Mouse (Mus musculus): ENCODE data around the gene Kcng1. TPM values are rescaled to one million over a fixed set of nuclear protein-coding genes. Genes with fewer than 3 reads are reported as not detected.

Kcng1 gene
- polyA plus RNA-seq, 1 experiment from 2014 or later = 0.35 TPM

DNA sequence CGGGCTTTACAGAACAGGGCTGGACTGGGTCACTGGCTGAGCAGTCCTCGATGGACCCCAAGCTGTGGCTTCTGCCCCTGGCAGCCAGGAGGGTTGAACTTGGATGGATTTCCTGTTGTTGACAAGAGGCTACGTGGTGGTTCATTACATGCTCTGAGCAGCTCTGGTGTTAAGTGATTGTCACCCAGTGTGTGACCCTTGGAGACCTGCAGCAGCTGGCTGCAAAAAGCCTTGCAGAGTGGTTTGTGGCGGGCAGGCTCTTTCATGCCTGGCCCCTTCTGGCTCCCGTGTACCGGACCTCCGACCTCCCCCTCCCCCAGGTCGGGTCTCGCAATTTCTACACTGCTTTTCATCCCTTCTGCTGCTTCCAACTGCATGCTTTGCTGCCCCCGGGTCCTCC is 10.5 kb upstream of the Kcng1 start:
- H3K9me3 ChIP-seq = peaks cover 3% of the 10 kb centered on the region; the same call in 1 of the 2 replicates
- H3K4me1 ChIP-seq = 0 out of 2 replicates have a peak, but pooled peaks cover 8% of the 10 kb centered on the region
- no peak overlapping the region for H3K27ac ChIP-seq
- H3K4me2 ChIP-seq = no peak overlapping the region
- WGBS = 6% methylated on average over 10 of the region's 10 CpGs
- no peak overlapping the region for H3K4me3 ChIP-seq
- no peak for ATAC-seq (ENCODE audit: borderline replicate concordance, extremely low read depth, low FRiP score, low TSS enrichment)
- no peaks in the 10 kb centered on the region for H3K36me3 ChIP-seq
- H3K27me3 ChIP-seq = no peaks in the 10 kb centered on the region; the same call in 1 of the 2 replicates
- H3K9ac ChIP-seq = no peak overlapping the region

DNA sequence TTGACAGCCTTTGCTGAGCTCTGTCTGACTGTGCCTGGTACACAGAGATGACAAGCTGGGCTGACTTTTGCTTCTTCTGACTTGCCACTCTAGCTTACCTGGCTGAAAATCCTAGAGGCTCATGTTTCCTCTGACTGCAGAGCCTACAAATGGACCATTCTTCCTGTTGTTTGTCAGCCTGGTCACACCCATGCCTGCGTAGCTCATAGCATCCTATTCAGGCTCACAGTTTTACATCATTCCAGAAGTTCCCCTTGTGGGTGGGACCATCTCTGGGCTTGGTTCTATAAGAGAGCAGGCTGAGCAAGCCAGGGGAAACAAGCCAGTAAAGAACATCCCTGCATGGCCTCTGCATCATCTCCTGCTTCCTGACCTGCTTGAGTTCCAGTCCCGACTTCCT is 8.3 kb upstream of the Kcng1 start:
- WGBS = 50% methylated on average over 2 of the region's 2 CpGs
- no peak overlapping the region for H3K9ac ChIP-seq
- no peak overlapping the region for H3K4me2 ChIP-seq
- H3K4me1 ChIP-seq = 0 out of 2 replicates have a peak, but pooled peaks cover 8% of the 10 kb centered on the region
- no peaks in the 10 kb centered on the region for H3K36me3 ChIP-seq
- no peaks in the 10 kb centered on the region; the same call in 1 of the 2 replicates for H3K27me3 ChIP-seq
- peaks cover 3% of the 10 kb centered on the region; the same call in 1 of the 2 replicates for H3K9me3 ChIP-seq
- H3K27ac ChIP-seq = no peak overlapping the region
- no peak overlapping the region for H3K4me3 ChIP-seq
- no peak for ATAC-seq (ENCODE audit: borderline replicate concordance, extremely low read depth, low FRiP score, low TSS enrichment)

DNA sequence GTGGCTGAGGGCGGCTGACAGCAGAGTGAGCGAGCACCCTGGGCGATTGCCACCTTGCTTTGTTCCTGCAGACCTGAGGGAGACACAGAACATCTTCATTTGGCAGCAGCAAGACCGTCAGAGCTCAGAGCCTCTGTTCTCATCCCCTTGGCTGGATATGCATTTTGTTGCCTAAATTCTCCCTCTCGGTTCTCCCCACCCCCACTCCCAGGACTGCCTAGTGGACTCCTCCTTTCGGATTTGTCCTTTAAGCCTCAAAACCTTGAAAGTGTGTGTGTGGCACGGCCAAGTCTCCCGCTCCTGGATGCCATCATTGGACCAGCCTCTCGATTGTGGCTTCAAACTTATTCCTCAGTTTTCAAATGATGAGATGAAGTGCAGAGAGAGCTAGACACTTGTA is 7.5 kb upstream of the Kcng1 start:
- H3K9ac ChIP-seq = no peak overlapping the region
- no peaks in the 10 kb centered on the region; the same call in 1 of the 2 replicates for H3K27me3 ChIP-seq
- ATAC-seq (ENCODE audit: borderline replicate concordance, extremely low read depth, low FRiP score, low TSS enrichment) = no peak
- H3K36me3 ChIP-seq = no peaks in the 10 kb centered on the region
- peaks cover 3% of the 10 kb centered on the region; the same call in 1 of the 2 replicates for H3K9me3 ChIP-seq
- H3K4me2 ChIP-seq = peak overlapping the region; percentile 11; the same call in 1 of the 2 replicates
- H3K4me3 ChIP-seq = no peak overlapping the region
- 0 out of 2 replicates have a peak, but pooled peaks cover 8% of the 10 kb centered on the region for H3K4me1 ChIP-seq
- H3K27ac ChIP-seq = no peak overlapping the region
- 46% methylated on average over 9 of the region's 9 CpGs for WGBS

DNA sequence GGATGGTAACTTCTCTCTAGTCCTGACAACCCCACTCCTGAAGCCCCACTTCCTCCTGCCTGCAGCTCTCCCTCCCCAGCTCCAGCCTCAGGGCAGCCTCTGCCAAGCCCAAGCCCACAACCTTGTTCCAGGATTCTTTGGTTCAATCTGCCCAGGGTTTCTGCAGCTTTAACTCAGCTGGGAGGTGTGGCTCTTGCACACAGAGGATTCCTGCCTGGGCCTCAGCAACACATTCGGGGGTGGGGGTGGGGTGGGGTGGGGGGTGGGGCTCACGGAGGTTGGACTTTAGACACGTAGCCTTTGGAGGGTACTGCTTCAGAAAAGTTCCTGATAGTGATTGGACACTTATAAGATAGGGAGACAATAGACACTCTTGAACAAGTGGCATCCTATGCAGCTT is 5.5 kb upstream of the Kcng1 start:
- no peak for ATAC-seq (ENCODE audit: borderline replicate concordance, extremely low read depth, low FRiP score, low TSS enrichment)
- no peak overlapping the region for H3K4me3 ChIP-seq

DNA sequence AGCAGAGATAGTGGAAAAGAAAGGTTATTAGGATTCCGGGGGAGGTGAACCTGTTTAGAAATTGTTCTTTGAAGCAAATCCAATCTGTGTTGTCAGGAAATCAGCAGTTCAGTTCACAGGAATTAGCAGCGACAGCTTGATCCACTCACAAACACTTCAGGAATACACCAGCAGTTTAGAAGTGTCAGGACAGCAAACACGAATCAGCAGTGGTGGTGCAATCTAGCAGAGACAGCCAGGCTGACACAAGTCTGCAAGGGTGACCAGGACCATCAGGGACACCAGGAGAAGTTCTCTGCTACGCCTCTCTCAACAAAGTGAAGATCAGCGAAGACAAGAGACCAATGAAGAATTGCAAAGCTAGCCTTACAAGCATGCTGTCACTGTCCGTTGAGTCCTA is 3.6 kb upstream of the Kcng1 start:
- H3K4me1 ChIP-seq = peaks cover 17% of the 10 kb centered on the region
- H3K36me3 ChIP-seq = no peaks in the 10 kb centered on the region
- H3K4me2 ChIP-seq = no peak overlapping the region
- peaks cover 31% of the 10 kb centered on the region for H3K27me3 ChIP-seq
- no peak overlapping the region for H3K9ac ChIP-seq
- 62% methylated on average over 6 of the region's 6 CpGs for WGBS
- ATAC-seq (ENCODE audit: borderline replicate concordance, extremely low read depth, low FRiP score, low TSS enrichment) = no peak
- no peak overlapping the region for H3K4me3 ChIP-seq
- H3K27ac ChIP-seq = no peak overlapping the region
- H3K9me3 ChIP-seq = no peaks in the 10 kb centered on the region

More for the DNA sequence above, 5.5 kb upstream of the Kcng1 start:
- WGBS = 12% methylated on average over 3 of the region's 3 CpGs
- no peak overlapping the region for H3K9ac ChIP-seq
- H3K9me3 ChIP-seq = peaks cover 3% of the 10 kb centered on the region; the same call in 1 of the 2 replicates
- H3K4me1 ChIP-seq = 0 out of 2 replicates have a peak, but pooled peaks cover 6% of the 10 kb centered on the region
- H3K36me3 ChIP-seq = no peaks in the 10 kb centered on the region
- no peak overlapping the region for H3K27ac ChIP-seq
- H3K4me2 ChIP-seq = no peak overlapping the region
- peaks cover 12% of the 10 kb centered on the region for H3K27me3 ChIP-seq

DNA sequence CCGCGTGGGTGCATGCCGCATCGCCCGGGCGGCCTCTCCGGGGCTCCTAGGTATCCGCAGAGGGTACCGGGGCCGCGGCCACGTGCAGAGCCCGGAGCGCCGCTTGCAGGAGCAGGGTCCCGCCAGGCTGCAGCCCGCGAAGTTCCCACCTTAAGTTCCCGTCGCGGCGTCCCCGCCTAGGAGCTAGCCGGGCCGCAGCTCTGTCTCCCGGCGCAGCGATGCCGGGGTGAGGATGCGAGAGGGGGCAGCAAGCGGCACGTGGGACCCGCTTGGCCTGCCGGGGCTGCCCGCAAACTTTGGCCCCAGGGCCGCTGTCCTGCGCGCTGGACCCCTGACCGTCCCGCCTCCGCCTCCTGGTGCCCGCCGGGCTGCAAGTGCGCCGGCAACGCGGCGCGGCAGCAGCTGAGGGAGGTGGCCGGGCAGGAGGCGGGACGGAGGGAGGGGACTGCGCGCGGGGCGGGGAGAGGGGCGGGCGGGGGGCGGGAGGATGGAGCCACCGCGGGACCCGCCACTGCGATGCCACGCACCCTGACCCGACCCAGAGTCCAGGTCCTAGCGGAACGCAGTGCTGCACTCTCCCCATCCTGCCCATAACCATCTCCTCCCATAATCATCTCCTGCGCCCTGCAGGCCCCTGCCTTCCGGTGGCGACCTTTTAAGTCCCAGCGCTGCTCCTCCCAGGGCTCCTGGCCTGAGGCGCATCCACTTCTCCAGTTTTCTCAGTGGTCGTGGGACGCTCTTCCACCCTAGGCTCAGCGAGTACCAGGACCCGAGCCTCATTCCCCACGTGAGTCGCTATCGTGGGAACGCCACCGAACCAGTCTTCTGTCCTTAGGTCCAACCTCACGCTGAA is 581 bp downstream of the Kcng1 start:
- Histone ChIP-seq H3K27me3 (peaks cover 72% of the 10 kb centered on the region), H3K36me3 (no peaks in the 10 kb centered on the region), H3K4me1 (peaks cover 17% of the 10 kb centered on the region), H3K9ac (0 out of 2 replicates have a peak overlapping the region, but pooled peaks have one; percentile 28), H3K4me2 (peak overlapping the region; percentile 95), H3K27ac (no peak overlapping the region), H3K9me3 (no peaks in the 10 kb centered on the region), H3K4me3 (peak overlapping the region; percentile 48)
- peak; percentile 68 for ATAC-seq (ENCODE audit: borderline replicate concordance, extremely low read depth, low FRiP score, low TSS enrichment)
- WGBS = 2% methylated on average over 61 of the region's 82 CpGs

DNA sequence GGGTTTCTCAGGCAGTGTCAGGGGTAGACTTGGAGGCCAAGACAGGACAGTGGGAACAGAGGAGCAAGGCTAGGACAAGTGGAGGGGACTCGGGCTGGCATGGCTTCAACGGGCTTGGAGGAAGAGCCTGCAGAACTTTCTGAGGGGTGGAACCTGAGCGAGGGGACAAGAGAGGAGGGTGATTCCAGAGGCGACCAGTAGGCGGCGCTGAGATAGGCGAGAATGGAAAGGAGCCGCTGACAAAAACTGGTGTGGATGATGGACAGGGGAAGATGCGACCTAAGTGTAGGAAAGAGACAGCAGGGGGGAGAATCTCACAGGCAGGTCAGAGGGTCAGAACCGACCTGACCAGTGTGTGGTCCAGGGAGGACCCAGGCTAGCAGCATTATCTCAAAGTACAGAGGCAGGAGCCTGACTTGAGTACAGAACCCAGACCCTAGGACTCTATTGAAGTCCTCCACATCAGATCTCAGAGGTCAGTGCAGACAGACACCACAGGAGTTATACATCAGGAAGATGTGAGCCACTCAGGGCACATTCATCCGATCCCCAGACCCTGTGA is 7.1 kb downstream of the Kcng1 start:
- H3K9me3 ChIP-seq = no peaks in the 10 kb centered on the region
- H3K4me1 ChIP-seq = no peaks in the 10 kb centered on the region
- H3K27me3 ChIP-seq = peaks cover 68% of the 10 kb centered on the region
- no peak overlapping the region for H3K4me2 ChIP-seq
- no peaks in the 10 kb centered on the region for H3K36me3 ChIP-seq
- no peak overlapping the region for H3K4me3 ChIP-seq
- 0 out of 2 replicates have a peak, but pooled peaks have one; percentile 25 for ATAC-seq (ENCODE audit: borderline replicate concordance, extremely low read depth, low FRiP score, low TSS enrichment)
- H3K27ac ChIP-seq = no peak overlapping the region
- WGBS = 4% methylated on average over 11 of the region's 11 CpGs
- no peak overlapping the region for H3K9ac ChIP-seq

DNA sequence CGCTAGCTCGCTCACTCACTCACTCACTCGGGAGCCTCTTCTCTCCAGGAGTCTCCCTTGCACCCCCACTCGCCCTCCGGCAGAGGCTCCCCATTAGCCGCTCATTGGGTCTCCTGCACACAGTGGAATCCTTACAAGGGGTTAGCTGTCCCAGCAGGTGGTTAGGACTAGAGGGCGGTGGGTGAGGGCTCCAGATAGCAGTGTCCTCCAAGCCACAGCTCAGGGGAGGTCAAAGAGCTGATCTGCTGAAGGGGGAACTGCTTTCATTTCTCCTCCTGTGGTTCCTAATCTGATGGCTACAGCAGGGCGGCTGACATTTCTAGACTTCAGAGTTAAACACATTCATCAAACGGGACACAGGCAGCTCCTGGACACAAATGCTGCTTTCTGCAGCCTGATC is 8.1 kb downstream of the Kcng1 start:
- Histone ChIP-seq H3K27me3 (peaks cover 64% of the 10 kb centered on the region), H3K4me2 (no peak overlapping the region)

DNA sequence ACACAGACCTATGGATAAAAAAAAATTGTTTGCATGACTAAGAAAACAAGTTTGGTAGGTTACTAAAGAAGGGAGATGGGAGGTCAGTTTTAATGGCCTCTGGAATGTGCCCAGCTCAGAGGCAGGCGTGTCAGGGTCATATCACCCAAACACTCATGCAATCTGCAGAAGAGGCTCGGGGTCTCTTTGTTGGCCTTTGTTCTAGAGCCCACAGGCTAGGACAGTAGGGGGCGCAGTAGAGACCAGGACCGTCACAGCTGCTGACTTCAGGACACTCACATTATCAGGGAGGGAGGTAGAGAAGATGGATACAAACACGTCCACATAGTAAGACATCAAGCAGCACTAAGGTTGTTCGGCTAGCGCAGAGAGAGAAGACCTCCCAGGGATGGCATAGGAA is 13.5 kb downstream of the Kcng1 start:
- no peak overlapping the region for H3K4me3 ChIP-seq
- ATAC-seq (ENCODE audit: borderline replicate concordance, extremely low read depth, low FRiP score, low TSS enrichment) = 0 out of 2 replicates have a peak, but pooled peaks have one; percentile 29
- 22% methylated on average over 7 of the region's 7 CpGs for WGBS
- H3K9ac ChIP-seq = no peak overlapping the region
- H3K27me3 ChIP-seq = peaks cover 17% of the 10 kb centered on the region
- H3K27ac ChIP-seq = no peak overlapping the region
- H3K4me1 ChIP-seq = no peaks in the 10 kb centered on the region
- no peaks in the 10 kb centered on the region for H3K9me3 ChIP-seq
- no peaks in the 10 kb centered on the region for H3K36me3 ChIP-seq
- peak overlapping the region; percentile 39 for H3K4me2 ChIP-seq

More for the DNA sequence above, 8.1 kb downstream of the Kcng1 start:
- H3K4me3 ChIP-seq = no peak overlapping the region
- H3K27ac ChIP-seq = no peak overlapping the region
- no peaks in the 10 kb centered on the region for H3K4me1 ChIP-seq
- no peaks in the 10 kb centered on the region for H3K9me3 ChIP-seq
- WGBS = 38% methylated on average over 9 of the region's 9 CpGs
- H3K36me3 ChIP-seq = no peaks in the 10 kb centered on the region
- no peak overlapping the region for H3K9ac ChIP-seq
- no peak for ATAC-seq (ENCODE audit: borderline replicate concordance, extremely low read depth, low FRiP score, low TSS enrichment)

DNA sequence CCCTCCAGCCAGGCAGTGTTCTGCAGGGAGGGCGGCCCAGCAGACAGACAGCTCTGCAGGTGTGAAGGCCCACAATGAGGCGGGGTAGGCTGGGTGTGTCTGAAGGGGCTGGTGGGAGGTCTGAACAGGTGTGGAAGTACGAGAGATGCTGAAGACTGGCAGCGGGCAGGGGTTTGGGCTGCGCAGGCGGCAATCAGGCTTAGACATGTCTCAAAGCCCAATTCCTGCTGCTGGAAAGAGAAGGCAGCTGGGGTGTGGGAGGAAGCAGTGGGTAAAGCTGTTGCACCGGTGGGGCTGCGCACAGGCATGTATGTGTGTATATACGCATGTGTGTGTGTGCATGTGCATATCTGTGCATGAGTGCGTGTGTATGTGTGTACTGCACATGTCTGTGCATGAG is 20.6 kb downstream of the Kcng1 start:
- no peak overlapping the region for H3K4me2 ChIP-seq
- H3K4me1 ChIP-seq = no peaks in the 10 kb centered on the region
- peaks cover 16% of the 10 kb centered on the region; the same call in 1 of the 2 replicates for H3K27me3 ChIP-seq
- no peaks in the 10 kb centered on the region for H3K36me3 ChIP-seq
- ATAC-seq (ENCODE audit: borderline replicate concordance, extremely low read depth, low FRiP score, low TSS enrichment) = no peak
- no peak overlapping the region for H3K4me3 ChIP-seq
- WGBS = 82% methylated on average over 10 of the region's 10 CpGs
- no peak overlapping the region for H3K27ac ChIP-seq
- no peak overlapping the region for H3K9ac ChIP-seq
- H3K9me3 ChIP-seq = no peaks in the 10 kb centered on the region

DNA sequence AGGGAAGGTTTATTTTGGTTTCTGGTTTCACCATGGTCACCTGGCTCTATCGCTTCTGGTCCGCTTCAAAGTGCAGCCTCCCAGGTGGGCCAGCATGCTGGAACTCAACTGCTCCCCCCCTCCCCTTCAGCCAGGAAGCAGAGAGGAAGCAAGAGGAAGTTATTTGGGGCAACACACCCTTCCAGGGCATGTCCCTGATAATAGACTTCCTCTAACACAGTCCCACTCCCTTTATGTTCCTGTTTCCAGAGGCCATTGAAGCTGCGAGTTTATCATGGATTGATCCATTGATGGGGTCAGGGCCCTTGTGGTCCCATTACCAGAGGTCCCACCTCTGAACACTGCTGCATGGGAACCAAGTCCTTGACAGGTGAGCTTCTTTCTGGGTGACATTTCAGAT is 21.4 kb downstream of the Kcng1 start:
- 81% methylated on average over 3 of the region's 3 CpGs for WGBS

DNA sequence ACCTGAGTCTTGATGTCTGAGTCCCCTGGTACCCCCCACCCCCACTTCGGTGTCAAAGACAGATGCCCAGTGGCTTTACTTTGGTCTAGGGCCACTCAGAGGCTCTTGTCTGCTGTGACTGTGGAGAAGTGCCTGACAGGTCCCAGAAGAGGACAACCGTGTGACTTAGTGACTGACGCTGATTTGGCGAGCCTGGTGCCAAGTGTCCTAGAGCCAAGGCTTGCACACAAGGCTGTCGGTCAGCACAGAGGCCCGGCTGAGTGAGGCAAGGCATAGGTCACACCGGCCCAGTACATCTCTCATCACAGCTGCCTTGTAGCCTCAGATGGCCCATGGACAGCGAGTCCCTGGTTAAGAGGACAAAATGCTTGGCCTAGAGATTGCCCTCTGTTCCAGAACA is 22.5 kb downstream of the Kcng1 start:
- no peaks in the 10 kb centered on the region for H3K36me3 ChIP-seq
- H3K27me3 ChIP-seq = peaks cover 16% of the 10 kb centered on the region; the same call in 1 of the 2 replicates
- WGBS = 77% methylated on average over 8 of the region's 8 CpGs
- no peak overlapping the region for H3K4me3 ChIP-seq
- no peaks in the 10 kb centered on the region for H3K4me1 ChIP-seq
- no peak overlapping the region for H3K4me2 ChIP-seq
- no peak overlapping the region for H3K9ac ChIP-seq
- ATAC-seq (ENCODE audit: borderline replicate concordance, extremely low read depth, low FRiP score, low TSS enrichment) = no peak
- H3K9me3 ChIP-seq = no peaks in the 10 kb centered on the region
- H3K27ac ChIP-seq = no peak overlapping the region

More for the DNA sequence above, 21.4 kb downstream of the Kcng1 start:
- Histone ChIP-seq H3K9ac (no peak overlapping the region), H3K36me3 (no peaks in the 10 kb centered on the region), H3K9me3 (no peaks in the 10 kb centered on the region), H3K27ac (no peak overlapping the region), H3K4me2 (no peak overlapping the region), H3K27me3 (peaks cover 16% of the 10 kb centered on the region; the same call in 1 of the 2 replicates), H3K4me1 (no peaks in the 10 kb centered on the region), H3K4me3 (no peak overlapping the region)
- no peak for ATAC-seq (ENCODE audit: borderline replicate concordance, extremely low read depth, low FRiP score, low TSS enrichment)
